In genomic region chr10:83757343-83757962, GRCm38 (mm10) we compare ENCODE assay signal across 15 mouse cellular contexts. TPM values are rescaled to one million over a fixed set of nuclear protein-coding genes. Genes with fewer than 3 reads are reported as not detected.
DNase-seq lines count a peak whose midpoint lies in the region; ATAC-seq lines count a peak whose summit lies in the region.
"Had no signal": no experiment of that assay in that cellular context is flagged by ENCODE, and none has a peak within 500 bp of the region (broad histone marks: within the 10 kb centered on the region; RNA-seq: fewer than 3 reads in every experiment).

No protein-coding gene starts in this region.

- peak; percentile 60 for ATAC-seq in kidney, embryonic 15.5 days (replicated peaks; ENCODE audit: low FRiP score)
- ATAC-seq in kidney, embryonic 14.5 days (ENCODE audit: low FRiP score, low TSS enrichment), result no peak
- ATAC-seq: forebrain, embryonic 16.5 days had no signal

- DNase-seq in cerebellum, postnatal 10 days, result peak; percentile 35 to 40
- DNase-seq in cerebellum, adult 11-12 months, result no peak
- DNase-seq in 3T3-L1 (ENCODE audit: low read depth, low spot score), result peak; percentile 2
- peak; percentile 52 to 66 for DNase-seq in heart, postnatal 10 days
- no peak for DNase-seq in natural killer cell, adult 2 months (ENCODE audit: low spot score in 2 of 2)
- no peak for DNase-seq in yolk sac, embryonic 10.5 days (ENCODE audit: low spot score)
- DNase-seq: gastrocnemius, postnatal 14 days; midbrain, embryonic 14.5 days had no signal

- H3K9ac ChIP-seq in kidney, embryonic 15.5 days, result no peak overlapping the region
- H3K9ac ChIP-seq in kidney, embryonic 14.5 days (ENCODE audit: low read depth, low read length), result no peak overlapping the region
- H3K9ac ChIP-seq: limb, embryonic 15.5 days had no signal

- 62% methylated on average over 17 of the region's 17 CpGs for WGBS in kidney, embryonic 15.5 days
- 64% methylated on average over 17 of the region's 17 CpGs for WGBS in kidney, embryonic 14.5 days

- no peak overlapping the region for H3K4me2 ChIP-seq in kidney, embryonic 15.5 days
- H3K4me2 ChIP-seq in kidney, embryonic 14.5 days (replicated peaks; ENCODE audit: low read depth, low read length), result no peak overlapping the region
- H3K4me2 ChIP-seq: limb, embryonic 15.5 days had no signal

- H3K27me3 ChIP-seq in kidney, embryonic 15.5 days, result no peaks in the 10 kb centered on the region
- H3K27me3 ChIP-seq in kidney, embryonic 14.5 days (ENCODE audit: control insufficient read depth, insufficient read depth, low read length), result no peaks in the 10 kb centered on the region
- H3K27me3 ChIP-seq: limb, embryonic 15.5 days had no signal

- H3K4me3 ChIP-seq in kidney, embryonic 15.5 days (replicated peaks), result no peak overlapping the region
- no peak overlapping the region for H3K4me3 ChIP-seq in kidney, embryonic 14.5 days (ENCODE audit: low read length)
- H3K4me3 ChIP-seq: hindbrain, embryonic 10.5 days; layer of hippocampus, adult 2 months; limb, embryonic 15.5 days had no signal

- intact Hi-C loops in heart, postnatal 10 days (cut with DNase I), result no loop called here

- peaks cover 21% of the 10 kb centered on the region for H3K4me1 ChIP-seq in kidney, embryonic 15.5 days
- H3K4me1 ChIP-seq in kidney, embryonic 14.5 days (ENCODE audit: control insufficient read depth, insufficient read depth, low read length), result peaks cover 12% of the 10 kb centered on the region
- H3K4me1 ChIP-seq: hindbrain, embryonic 10.5 days had no signal

- H3K36me3 ChIP-seq in kidney, embryonic 15.5 days, result no peaks in the 10 kb centered on the region
- no peaks in the 10 kb centered on the region for H3K36me3 ChIP-seq in kidney, embryonic 14.5 days (ENCODE audit: control insufficient read depth, insufficient read depth, low read length)
- H3K36me3 ChIP-seq: limb, embryonic 15.5 days had no signal

- no peaks in the 10 kb centered on the region for H3K9me3 ChIP-seq in kidney, embryonic 15.5 days (replicated peaks)
- no peaks in the 10 kb centered on the region for H3K9me3 ChIP-seq in kidney, embryonic 14.5 days (ENCODE audit: control insufficient read depth, low read length)
- H3K9me3 ChIP-seq: hindbrain, embryonic 10.5 days; limb, embryonic 15.5 days had no signal

- no peak overlapping the region for H3K27ac ChIP-seq in kidney, embryonic 15.5 days
- no peak overlapping the region for H3K27ac ChIP-seq in kidney, embryonic 14.5 days (ENCODE audit: low read depth, low read length)
- H3K27ac ChIP-seq: hindbrain, embryonic 10.5 days; layer of hippocampus, adult 2 months; limb, embryonic 15.5 days; macrophage had no signal

RNA-seq across cellular contexts. Expression of gene 1500009L16Rik, which starts 34.8 kb away (rescaled TPM):
- 36.3 and 36.6 TPM in 2 replicates for polyA plus RNA-seq in kidney, embryonic 15.5 days (2015; fragmentation: Nextera tagmentation; extraction: Ambion mirVana)
- polyA plus RNA-seq in kidney, embryonic 14.5 days (2014; fragmentation: Nextera tagmentation; extraction: Ambion mirVana), result 32.9 and 46.8 TPM in 2 replicates
- 10 to 100 TPM in 1 of 2 experiments, 1 to 10 TPM in 1; 9.1 to 12.8 TPM for total RNA-seq in heart, postnatal 10 days (2021)
- polyA plus RNA-seq: macrophage had no signal

Comparison
In these comparisons a context has a peak if more than half of its experiments do, and no peak if none do; other contexts are left out.
1. DNase-seq: peak in cerebellum, postnatal 10 days (2 of 2), 3T3-L1 (single experiment) and heart, postnatal 10 days (2 of 2); none in cerebellum, adult 11-12 months (single experiment), natural killer cell, adult 2 months (0 of 2) and yolk sac, embryonic 10.5 days (single experiment).